Mouse (Mus musculus) megakaryocyte progenitor cell, adult 5-6 weeks (primary cell): ENCODE results near the gene Eci1. TPM values are rescaled to one million over a fixed set of nuclear protein-coding genes. Genes with fewer than 3 reads are reported as not detected.
A peak's percentile ranks its signal among the peaks of the same experiment; 100 is the strongest.

Experiments used
- ATAC-seq: replicated peaks from 2 replicates; pipeline ENCODE4 v1.8.0; 2016; ENCODE audit warnings: mild to moderate bottlenecking, moderate TSS enrichment, inconsistent platforms; ENCODE audit not compliant: poor library complexity
- total RNA-seq, 2 experiments: library from RNA; stranded (forward) in 1 of 2; stranded (reverse) in 1 of 2; fragments of 157-497, 149-512 nt in 1 of 2; fragments of 200-1000 nt in 1 of 2; gene quantifications; 2 replicates each; pipeline versions ENCODE4 v1.2.3 to v1.2.4; 2015 to 2017

Eci1 gene
- total RNA-seq, 2 experiments from 2014 or later = 32.6 to 67.8 TPM

GRCm38 (mm10) chr17:24470701-24471527 is 44.5 kb downstream of the Eci1 start:
- no peak for ATAC-seq

GRCm38 (mm10) chr17:24472512-24472911 is 46.1 kb downstream of the Eci1 start:
- ATAC-seq = no peak

- ATAC-seq = no peak
These were observed 47.3 kb downstream of the Eci1 start, which contains the start of gene Bricd5 for GRCm38 (mm10) chr17:24473612-24474275. Bricd5 (plus strand) TSS chr17:24473884.

- ATAC-seq = no peak
These were observed 48.1 kb downstream of the Eci1 start for GRCm38 (mm10) chr17:24474557-24474956.

- ATAC-seq = no peak
These were observed 49.1 kb downstream of the Eci1 start for GRCm38 (mm10) chr17:24475586-24475985.

GRCm38 (mm10) chr17:24476022-24476776 is 49.8 kb downstream of the Eci1 start:
- no peak for ATAC-seq

GRCm38 (mm10) chr17:24477053-24477984 is 50.9 kb downstream of the Eci1 start:
- peak; percentile 21 for ATAC-seq

- ATAC-seq = no peak
These were observed 51.7 kb downstream of the Eci1 start for GRCm38 (mm10) chr17:24477985-24478600.

GRCm38 (mm10) chr17:24478663-24479380 is 52.4 kb downstream of the Eci1 start, which contains the start of gene Mlst8:
Mlst8 (minus strand) TSS chr17:24479078.
- ATAC-seq = peak; percentile 92

GRCm38 (mm10) chr17:24479431-24479830 is 53.0 kb downstream of the Eci1 start:
- ATAC-seq = no peak

- 0 out of 2 replicates have a peak, but pooled peaks have one; percentile 18 for ATAC-seq
These were observed 53.9 kb downstream of the Eci1 start for GRCm38 (mm10) chr17:24480201-24480826.

GRCm38 (mm10) chr17:24481027-24481815 is 54.8 kb downstream of the Eci1 start:
- ATAC-seq = no peak

- ATAC-seq = no peak
These were observed 57.1 kb downstream of the Eci1 start for GRCm38 (mm10) chr17:24483495-24483894.

- ATAC-seq = no peak
These were observed 58.8 kb downstream of the Eci1 start for GRCm38 (mm10) chr17:24485090-24485860.

- ATAC-seq = 0 out of 2 replicates have a peak, but pooled peaks have one; percentile 39
These were observed 61.8 kb downstream of the Eci1 start, which contains the start of gene Caskin1 for GRCm38 (mm10) chr17:24488186-24488661. Caskin1 (plus strand) TSS chr17:24488601.

GRCm38 (mm10) chr17:24488662-24489264 is 62.3 kb downstream of the Eci1 start:
- peak; percentile 54 for ATAC-seq
